Mouse (Mus musculus): Measurements from ENCODE around the gene Rpl3l. TPM values are rescaled to one million over a fixed set of nuclear protein-coding genes. Genes with fewer than 3 reads are reported as not detected.

The Rpl3l gene
- total RNA-seq (2023): not detected

DNA sequence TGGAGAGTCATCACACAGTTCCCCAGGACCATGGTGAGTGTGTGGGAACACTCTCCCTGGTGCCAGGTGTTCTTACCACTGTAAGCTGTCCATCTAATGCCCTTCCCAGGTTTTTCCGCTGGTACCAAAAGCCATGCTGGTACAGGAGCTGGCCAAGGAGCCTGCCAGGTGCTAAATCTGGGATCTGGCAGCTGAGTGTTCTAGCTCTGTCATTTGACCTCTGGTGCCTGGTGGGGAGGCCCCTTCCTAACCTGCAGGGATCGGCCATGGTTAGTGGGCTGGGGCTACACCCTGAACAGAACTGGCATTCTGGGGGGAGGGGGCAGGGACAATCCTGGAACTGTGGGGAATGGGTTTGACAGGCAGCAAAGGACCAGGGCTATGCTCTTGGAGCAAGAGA, at the start of gene Rpl3l:
Gene Rpl3l (plus strand): TSS at position 203 of the 400 bp plus-strand sequence.

DNA sequence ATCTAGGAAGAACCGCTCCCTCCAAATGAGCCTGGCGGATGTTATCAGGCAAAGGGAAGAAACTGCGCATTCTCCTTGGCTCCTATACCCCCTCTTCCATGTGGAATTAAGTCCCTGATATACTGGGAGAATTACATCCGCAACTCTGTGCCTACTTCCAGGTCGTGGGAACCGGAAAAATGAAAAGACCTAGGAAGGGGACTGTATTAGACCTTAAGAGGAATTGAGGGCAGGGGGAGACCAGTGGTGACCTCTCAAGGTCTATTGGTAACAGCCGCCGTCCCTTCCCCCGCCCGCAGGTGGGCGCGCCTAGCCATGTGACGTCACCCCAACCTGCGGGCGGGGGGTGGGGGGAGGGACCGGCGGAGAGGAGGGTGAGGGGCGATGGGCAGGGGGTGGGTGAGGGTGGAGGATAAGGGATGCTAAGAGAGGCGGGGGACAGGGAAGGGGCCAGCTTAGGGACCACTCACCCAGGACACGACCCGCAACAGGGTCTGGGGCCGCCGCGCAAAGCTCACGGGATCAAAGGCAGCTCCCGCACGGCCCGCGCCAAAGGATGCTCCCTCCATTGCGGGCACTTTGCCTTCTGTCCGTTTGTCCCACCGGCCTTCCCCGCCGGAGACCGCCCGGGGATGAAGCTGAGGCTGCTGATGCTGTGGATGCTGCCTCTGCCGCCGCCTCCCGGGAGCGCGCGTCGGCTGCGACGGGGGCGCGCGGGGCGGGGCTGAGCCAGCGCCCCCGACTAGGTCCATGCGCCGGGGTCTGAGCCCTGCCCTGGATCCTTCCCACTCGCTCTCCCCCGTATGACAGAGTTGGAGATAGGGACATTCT, 38.2 kb upstream of the Rpl3l start, which contains the start of gene Syngr3:
Gene Syngr3 (minus strand): TSS at position 705 of the 831 bp plus-strand sequence.

DNA sequence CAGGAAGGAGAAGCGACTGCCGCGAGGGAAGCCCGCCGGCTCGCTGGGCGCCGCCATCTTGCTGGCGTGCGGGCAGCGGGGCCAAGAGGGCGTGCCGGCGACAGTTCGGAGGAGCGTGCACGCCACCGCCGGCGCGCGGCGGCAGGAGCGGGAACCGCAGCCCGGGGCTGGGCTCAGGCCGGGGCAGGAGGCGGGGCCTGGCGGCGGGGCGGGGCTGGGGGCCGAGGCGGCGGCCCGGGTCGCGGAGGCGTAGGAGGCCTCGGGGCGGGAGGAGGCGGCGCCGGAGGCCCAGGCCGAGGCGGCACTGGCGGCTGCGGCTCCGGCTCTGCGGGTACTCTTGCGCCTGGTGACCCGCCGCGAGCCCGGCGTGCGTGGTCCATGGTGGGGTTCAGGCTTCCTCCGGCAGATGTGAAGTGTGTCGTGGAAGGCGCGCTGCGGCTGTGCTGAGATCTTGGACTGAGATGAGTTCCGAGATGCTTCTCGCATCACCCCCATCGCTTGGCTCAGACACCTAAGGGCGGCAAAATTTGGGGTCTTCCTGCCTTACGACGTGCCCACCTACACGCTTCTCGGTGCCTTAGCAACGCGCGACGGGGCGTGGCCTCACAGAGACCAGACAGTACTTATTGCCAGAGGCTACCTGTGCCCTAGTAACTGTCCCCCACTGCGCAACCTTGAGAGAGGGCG, 31.5 kb upstream of the Rpl3l start, which contains the start of the genes Gfer and Noxo1:
Gene Gfer (minus strand): TSS at position 146 of the 687 bp plus-strand sequence.
Gene Noxo1 (plus strand): TSS at position 224 of the 687 bp plus-strand sequence.

DNA sequence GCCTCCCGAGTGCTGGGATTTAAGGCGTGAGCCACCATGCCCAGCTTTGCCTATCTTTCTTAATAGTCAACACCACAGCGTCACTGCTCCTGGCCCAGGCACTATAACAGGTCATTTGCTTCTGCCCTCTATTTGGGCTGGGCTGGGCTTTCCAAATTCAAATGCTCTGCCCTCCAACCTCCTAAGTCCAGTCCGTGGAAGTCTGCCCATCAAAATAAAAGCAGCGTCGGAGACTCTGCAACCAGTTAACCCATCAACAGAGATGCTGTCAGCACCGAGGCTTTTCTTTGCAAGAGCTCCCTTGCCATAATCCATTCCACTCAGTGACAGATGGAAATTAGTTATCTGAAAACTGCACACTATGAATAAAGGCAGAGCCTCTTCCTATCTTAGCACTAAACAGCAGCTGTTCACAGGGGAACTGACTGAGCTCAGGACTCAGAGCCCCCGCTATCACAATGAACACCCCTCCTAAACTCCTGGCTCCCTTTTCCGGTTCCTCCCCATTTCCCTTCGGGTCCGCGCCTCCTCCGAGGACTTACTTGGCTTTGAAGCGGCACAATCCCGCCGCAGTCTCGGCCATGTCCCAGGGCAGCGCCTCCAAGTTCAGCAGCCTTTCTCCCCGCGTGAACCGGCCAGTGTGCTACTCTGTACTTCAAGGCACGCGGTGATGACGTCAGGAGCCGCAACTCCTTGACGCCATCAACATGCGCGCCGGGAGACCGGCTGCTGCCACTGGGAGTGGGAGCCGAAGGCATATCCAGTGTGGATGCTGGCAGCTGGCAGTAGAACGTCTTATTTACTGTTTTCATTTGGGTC, 20.4 kb upstream of the Rpl3l start, which contains the start of gene Tbl3:
Gene Tbl3 (minus strand): TSS at position 679 of the 819 bp plus-strand sequence.

DNA sequence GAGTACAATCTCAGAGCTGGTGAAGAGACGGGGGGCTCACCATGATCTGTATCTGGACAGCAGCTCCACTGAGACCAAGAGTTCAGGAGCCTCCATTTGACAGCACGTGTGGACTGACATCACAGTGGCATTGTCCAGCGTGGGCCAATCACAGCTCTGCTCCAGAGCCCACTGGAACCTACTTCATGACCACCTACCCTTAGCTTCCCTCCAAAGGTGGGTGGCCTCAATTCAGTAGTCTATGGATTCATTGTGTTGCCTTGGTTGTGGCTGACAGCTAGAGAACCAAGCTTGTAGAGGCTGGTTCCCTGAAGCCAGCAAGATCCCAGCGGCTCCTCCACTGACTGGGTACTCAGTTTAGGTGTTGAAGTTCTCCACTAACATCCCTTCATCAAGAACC, 9.7 kb upstream of the Rpl3l start, which contains the start of the genes Rnf151 and Rps2:
Gene Rnf151 (minus strand): TSS at position 121 of the 400 bp plus-strand sequence.
Gene Rps2 (plus strand): TSS at position 174 of the 400 bp plus-strand sequence.

DNA sequence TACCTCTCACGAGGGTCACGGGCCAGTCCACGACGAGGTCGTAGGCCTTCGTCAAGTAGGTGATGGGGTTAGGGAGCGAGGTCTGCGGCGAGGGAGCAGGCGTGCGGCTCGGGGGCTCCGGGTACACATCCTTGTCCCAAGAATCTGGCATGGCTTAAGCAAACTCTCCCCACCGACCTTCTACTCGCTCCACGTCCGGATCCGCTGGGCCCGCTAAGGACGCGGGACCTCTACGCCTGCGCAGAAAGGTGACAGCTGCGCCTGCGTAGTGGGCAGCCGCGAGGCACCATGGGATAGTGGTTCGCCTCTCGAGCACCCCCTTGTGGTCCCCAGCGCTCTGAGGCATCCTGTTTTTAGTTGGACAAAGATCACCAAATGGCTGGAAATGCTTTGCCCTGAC, 3.4 kb upstream of the Rpl3l start, which contains the start of gene Ndufb10:
Gene Ndufb10 (minus strand): TSS at position 295 of the 400 bp plus-strand sequence.

DNA sequence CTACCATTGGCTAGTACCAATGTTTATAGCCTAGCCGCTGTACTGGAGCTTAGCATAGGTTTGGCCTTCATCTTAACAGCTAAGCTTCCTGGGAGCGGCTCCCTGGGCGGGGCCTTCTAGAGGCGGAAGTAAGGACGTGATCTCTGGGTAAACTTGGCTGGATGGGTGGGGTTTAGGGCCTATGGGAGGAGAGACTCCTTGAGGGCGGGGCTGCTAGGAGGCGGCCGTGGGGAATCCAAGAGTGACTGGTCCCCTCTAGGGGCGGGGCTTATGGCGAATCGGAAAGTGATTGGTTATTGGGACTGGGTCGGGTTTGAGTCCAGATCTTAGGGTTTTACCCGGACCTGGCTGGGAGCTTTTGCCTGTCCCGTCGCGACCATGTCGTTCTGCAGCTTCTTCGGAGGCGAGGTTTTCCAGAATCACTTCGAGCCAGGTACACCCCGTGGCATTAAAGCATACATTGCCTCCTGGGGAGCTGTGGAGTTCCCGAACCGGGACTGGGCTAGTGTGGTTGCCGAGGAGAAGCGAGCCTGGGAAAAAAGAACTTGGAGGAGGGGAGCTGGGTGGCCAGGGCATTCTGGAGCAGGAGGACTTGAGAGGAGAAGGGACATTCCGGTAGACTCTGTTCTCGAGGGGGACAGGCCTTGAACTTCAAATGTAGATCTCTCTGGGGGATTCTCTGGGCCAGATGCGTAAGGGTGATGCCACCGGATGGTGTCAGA, 8.9 kb downstream of the Rpl3l start, which contains the start of gene Msrb1:
Gene Msrb1 (plus strand): TSS at position 313 of the 722 bp plus-strand sequence.

DNA sequence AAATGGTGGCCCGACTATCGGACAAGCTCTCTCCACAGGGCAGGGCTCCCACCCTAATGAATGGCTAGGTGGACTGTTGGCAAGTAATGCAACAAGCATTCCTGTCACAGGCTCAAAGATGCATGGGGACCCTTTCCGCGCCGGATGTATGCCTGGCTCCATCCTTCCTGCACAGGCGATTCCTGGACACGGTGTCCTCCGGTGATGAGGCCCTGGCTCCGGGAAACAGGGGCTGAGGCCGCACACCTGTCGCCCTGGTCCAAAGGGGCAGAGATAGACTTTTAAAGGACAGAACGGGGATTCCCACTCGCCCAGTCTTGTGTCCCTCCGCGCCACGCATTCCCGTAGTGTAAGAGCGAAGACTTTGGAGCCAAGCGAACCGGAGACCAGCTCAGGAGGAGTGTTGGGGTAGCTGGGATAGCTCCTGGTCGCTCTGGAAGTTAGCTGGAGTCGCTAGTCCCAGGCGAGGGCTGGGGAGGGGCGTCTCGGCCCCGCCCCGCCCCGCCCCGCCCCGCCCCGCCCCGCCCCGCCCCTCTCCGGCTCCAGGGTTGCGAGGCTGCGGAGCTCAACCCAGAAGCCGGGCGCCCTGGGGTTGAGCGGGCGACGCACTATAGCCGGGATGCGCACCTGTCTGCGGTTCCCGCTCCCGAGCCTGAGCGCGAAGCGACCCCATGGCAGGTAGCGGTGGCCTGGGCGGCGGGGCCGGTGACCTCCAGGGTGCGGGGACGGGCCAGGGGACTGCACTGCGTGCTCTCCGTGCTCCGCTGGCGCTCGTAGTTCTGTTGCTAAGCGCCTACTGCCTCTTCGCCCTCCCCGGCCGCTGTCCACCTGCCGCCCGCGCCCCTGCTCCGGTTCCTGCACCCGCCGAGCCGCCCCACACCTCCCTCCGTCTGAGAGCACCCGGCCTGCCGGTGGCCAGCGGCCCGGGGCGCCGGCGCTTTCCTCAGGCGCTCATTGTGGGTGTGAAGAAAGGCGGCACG, 25.1 kb downstream of the Rpl3l start, which contains the start of gene Hs3st6:
Gene Hs3st6 (plus strand): TSS at position 574 of the 980 bp plus-strand sequence.

Other genes with a start within 250 kb of the Rpl3l start
- gene Mlst8, start 248.7 kb upstream of the Rpl3l start, total RNA-seq (2023): 12.4 TPM
- gene Caskin1, start 239.2 kb upstream of the Rpl3l start, total RNA-seq (2023): not detected
- gene Traf7, start 199.9 kb upstream of the Rpl3l start, total RNA-seq (2023): 189 TPM
- gene Rab26, start 193.6 kb upstream of the Rpl3l start, total RNA-seq (2023): 1.8 TPM
- 86.7 TPM for gene Pkd1, start 178.0 kb upstream of the Rpl3l start, total RNA-seq (2023)
- 56.1 TPM for gene Tsc2, start 95.2 kb upstream of the Rpl3l start, total RNA-seq (2023)
- gene Nthl1, start 95.1 kb upstream of the Rpl3l start, total RNA-seq (2023): 2.0 TPM
- gene Slc9a3r2, start 77.5 kb upstream of the Rpl3l start, total RNA-seq (2023): 0.73 TPM
- not detected for gene Npw, start 69.4 kb upstream of the Rpl3l start, total RNA-seq (2023)
- gene Zfp598, start 58.1 kb upstream of the Rpl3l start, total RNA-seq (2023): 63.8 TPM
- not detected for gene Syngr3, start 37.9 kb upstream of the Rpl3l start, total RNA-seq (2023)
- gene Gfer, start 31.7 kb upstream of the Rpl3l start, total RNA-seq (2023): 14.5 TPM
- 2.7 TPM for gene Noxo1, start 31.6 kb upstream of the Rpl3l start, total RNA-seq (2023)
- gene Tbl3, start 20.2 kb upstream of the Rpl3l start, total RNA-seq (2023): 29.7 TPM
- gene Rnf151, start 9.8 kb upstream of the Rpl3l start, total RNA-seq (2023): not detected
- gene Rps2, start 9.7 kb upstream of the Rpl3l start, total RNA-seq (2023): 1,468 TPM
- gene Ndufb10, start 3.3 kb upstream of the Rpl3l start, total RNA-seq (2023): 64.9 TPM
- 31.3 TPM for gene Msrb1, start 8.8 kb downstream of the Rpl3l start, total RNA-seq (2023)
- not detected for gene Hs3st6, start 25.2 kb downstream of the Rpl3l start, total RNA-seq (2023)
- not detected for gene Meiob, start 76.5 kb downstream of the Rpl3l start, total RNA-seq (2023)
- gene Hagh, start 112.3 kb downstream of the Rpl3l start, total RNA-seq (2023): 29.9 TPM
- gene Fahd1, start 122.5 kb downstream of the Rpl3l start, total RNA-seq (2023): 2.1 TPM
- not detected for gene Igfals, start 138.2 kb downstream of the Rpl3l start, total RNA-seq (2023)
- 56.2 TPM for gene Nubp2, start 158.5 kb downstream of the Rpl3l start, total RNA-seq (2023)
- 27.0 TPM for gene Spsb3, start 158.8 kb downstream of the Rpl3l start, total RNA-seq (2023)
- gene Eme2, start 167.3 kb downstream of the Rpl3l start, total RNA-seq (2023): 66.7 TPM
- 40.3 TPM for gene Mrps34, start 167.3 kb downstream of the Rpl3l start, total RNA-seq (2023)
- gene Nme3, start 168.7 kb downstream of the Rpl3l start, total RNA-seq (2023): 15.3 TPM
- 222 TPM for gene Mapk8ip3, start 209.2 kb downstream of the Rpl3l start, total RNA-seq (2023)
- gene Jpt2, start 232.9 kb downstream of the Rpl3l start, total RNA-seq (2023): 22.7 TPM

Data from CD4-positive naive resting alpha-beta T cell, adult 76 days (primary cell).